Mouse (Mus musculus) thymus, postnatal 14 days (tissue): Measurements from ENCODE around the gene Dnajc5.
A peak's percentile ranks its signal among the peaks of the same experiment; 100 is the strongest.

ENCODE experiments used
- DNase-seq: peaks from one replicate; pipeline ENCODE4 v3.0.0; 2021

Dnajc5 gene

DNA sequence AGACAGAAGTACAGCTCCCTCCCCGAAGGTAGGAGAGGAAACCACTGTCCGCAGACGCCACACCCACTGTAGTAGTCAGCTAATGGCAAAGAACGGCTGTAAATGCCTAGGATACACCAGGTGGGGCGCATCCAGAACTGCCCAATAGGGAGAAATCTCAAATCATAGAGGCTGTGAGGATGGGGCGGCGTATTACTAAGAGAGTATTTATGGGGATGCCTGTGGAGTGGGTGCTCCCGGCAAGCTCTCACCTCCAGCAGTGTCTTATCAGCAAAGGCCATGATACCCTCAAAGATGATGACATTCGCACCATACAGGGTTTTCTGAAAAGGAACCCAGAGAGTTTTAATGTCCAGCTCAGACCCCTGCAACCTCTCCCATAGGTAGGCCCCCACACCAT, 53.7 kb downstream of the Dnajc5 start:
- no peak for DNase-seq

DNA sequence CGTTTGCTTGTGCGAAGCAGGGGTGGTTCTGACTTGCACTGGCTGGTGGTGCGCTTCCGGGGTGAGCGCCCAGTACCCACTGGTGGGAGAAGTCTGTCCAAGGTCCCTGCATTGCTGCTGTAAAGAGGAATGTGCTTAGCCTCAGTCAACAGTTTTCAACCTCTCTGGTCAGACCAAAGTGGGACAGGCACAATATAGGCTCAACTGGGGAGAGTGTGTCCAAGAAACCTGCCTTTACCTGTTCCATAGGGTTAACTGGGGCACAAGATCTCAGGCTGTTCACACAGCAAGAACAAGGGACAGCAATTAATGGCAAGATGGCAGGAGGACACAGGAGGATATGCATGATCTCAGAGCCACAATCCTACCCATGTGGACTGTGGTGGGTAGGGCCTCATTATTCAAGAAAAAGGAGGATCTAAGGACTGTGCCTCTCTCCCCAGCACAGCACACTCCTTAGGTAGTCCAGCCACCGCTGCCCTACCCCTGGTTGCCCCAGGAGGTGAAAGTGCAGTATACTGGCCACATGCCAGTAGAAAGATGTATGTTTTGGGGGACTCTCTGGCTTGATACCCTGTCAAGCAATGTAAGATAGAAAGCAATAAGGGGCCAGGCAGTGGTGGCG, 54.7 kb downstream of the Dnajc5 start:
- no peak for DNase-seq

GRCm38 (mm10) chr2:181576613-181577012, 56.3 kb downstream of the Dnajc5 start:
- no peak for DNase-seq

- no peak for DNase-seq
Measured at GRCm38 (mm10) chr2:181577126-181577525, 56.8 kb downstream of the Dnajc5 start.

- DNase-seq: no peak
Measured at GRCm38 (mm10) chr2:181577981-181578581, 57.8 kb downstream of the Dnajc5 start.

GRCm38 (mm10) chr2:181578790-181579618, 58.7 kb downstream of the Dnajc5 start:
- DNase-seq: no peak

DNA sequence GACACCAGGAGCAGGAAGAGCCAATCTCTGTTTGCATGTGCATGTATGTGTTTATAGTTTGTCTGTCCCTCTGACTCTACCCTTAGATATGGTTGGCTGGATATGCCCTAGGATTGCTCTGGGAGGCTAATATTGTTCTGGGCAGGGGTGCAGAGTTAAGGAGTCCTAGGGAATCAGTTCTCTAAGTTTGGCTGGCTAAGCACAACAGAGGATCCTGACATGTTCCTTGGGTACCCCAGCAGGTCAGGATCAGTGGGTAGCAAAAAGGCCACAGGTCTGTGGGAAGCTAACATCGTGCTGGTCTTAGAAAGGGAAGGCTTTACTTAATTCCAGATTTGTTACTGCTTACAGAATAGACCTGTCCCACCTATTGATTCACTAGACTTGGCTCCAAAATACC, 59.4 kb downstream of the Dnajc5 start:
- no peak for DNase-seq

- no peak for DNase-seq
Measured at GRCm38 (mm10) chr2:181580131-181580772, 60.0 kb downstream of the Dnajc5 start.

DNA sequence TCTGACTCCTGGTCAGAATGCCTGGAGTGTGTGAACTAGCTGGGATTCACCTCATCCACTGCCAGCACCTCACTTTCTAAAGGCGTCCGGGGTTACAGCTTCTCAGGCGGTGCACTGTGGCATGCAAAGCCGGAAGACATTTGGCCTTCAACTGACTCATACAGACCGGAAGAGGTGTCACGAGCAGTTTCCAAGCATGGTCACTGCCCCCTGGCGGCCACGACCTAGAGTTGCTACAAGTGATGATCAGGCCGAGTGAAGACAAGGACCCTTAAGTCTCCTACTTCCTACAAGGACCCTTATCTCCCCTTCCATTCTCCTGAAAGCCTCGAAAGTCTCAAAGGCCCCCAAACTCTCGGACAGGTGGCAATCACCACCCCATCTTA, 60.7 kb downstream of the Dnajc5 start:
- DNase-seq: peak; percentile 87

GRCm38 (mm10) chr2:181581402-181582120, 61.3 kb downstream of the Dnajc5 start:
- DNase-seq: peak; percentile 89

- no peak for DNase-seq
Measured at GRCm38 (mm10) chr2:181582358-181582757, 62.1 kb downstream of the Dnajc5 start.

DNA sequence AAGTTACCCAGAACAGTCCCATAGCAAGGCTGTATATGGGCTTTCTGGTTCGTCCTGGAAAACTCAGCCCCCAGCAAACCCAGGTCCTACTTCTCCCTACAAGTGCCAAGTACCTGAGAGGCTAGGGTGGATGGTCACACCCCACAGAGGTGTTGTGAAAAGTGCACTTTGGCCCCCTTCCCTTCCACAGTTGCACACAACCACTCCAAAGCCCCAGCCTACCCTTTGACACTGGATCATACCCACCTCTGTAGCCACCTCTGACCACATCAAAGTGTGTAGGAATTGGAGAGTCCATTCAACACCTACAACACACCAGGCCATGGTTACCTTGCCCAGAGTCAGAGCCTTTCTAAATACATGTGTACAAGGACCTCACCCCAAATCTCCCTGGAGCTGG, 62.7 kb downstream of the Dnajc5 start:
- DNase-seq: no peak

- no peak for DNase-seq
Measured at GRCm38 (mm10) chr2:181583460-181584257, 63.4 kb downstream of the Dnajc5 start.

DNA sequence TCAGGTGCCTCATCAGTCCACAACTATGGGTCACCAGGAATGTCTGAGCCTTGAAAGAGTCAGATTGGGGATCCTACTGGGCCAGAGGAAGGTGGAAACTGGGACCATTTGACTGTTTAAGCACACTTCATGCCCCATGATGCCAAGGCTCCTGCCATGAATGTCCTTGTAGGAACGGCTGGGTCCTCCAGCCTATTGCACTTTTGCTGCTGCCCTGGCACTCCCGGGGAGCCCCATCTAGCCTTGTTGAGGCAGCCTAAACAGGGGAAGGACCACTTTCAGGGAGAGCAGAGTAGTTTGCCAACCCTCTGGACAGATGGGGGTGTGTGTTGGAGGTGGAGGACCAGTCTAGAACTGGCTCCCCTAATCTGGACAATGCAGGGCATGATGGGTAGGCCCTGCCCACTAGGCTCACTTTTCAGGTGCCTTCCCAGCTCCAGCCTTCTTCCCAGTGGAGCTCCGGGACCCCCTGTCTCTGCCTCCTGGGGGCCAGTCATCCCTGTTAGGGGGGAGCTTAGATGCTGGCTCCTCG, 64.2 kb downstream of the Dnajc5 start, which contains the start of gene Uckl1:
Gene Uckl1, minus strand, starts transcription at position 482 of the 532 bp plus-strand sequence.
- DNase-seq: no peak

DNA sequence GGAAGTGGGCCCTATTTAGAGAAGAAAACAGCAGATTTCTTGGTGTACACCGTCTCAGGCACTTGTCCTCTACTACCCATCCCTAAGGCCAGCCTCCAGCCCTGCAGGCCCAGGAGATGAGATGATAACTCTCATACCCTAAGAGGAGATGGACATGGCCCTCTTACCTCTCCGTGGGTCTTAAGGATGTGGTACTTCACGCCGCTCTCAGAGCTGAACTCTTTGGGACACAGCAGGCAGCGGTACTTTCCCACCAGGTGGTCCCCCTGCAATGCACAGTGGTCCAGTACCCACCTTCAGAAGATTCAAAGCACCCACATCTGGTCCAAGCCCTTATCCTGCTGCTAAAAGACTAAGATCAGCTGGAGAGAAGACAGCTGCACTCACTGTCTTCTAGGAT, 65.2 kb downstream of the Dnajc5 start:
- DNase-seq: no peak

GRCm38 (mm10) chr2:181586124-181586523, 65.8 kb downstream of the Dnajc5 start:
- no peak for DNase-seq

DNA sequence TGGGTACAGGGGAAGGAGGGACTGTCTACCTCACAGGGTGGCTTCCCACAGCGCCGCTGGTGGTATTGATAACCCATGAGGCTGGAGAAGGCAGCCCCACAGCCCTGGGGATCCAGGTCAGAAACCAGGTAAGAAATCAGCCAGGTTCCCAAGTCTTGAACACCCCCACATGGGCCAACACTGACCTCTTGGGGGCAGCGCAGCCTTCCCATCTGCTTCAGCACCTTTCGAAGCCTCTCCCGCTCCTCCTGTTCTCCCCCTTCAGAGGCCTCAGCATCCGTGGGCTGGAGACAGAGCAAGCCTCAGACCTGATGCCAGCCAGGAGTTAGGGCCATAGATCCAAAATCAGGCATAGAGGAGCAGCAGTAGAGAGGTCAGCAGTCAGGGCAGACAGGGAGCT, 67.5 kb downstream of the Dnajc5 start:
- no peak for DNase-seq

GRCm38 (mm10) chr2:181588229-181588780, 68.0 kb downstream of the Dnajc5 start:
- DNase-seq: no peak

- no peak for DNase-seq
Measured at GRCm38 (mm10) chr2:181589011-181589731, 68.9 kb downstream of the Dnajc5 start.

GRCm38 (mm10) chr2:181589732-181590105, 69.4 kb downstream of the Dnajc5 start:
- no peak for DNase-seq

GRCm38 (mm10) chr2:181590471-181590870, 70.2 kb downstream of the Dnajc5 start:
- no peak for DNase-seq
